Mouse (Mus musculus): ENCODE results near the gene Ctsa.
"Not testable (repeated sequence)": the region's sequence is repeated elsewhere in the genome, so short reads cannot be mapped to it uniquely, and the experiment has no call there.

Ctsa gene

GRCm38 (mm10) chr2:164850061-164850460 is 17.4 kb downstream of the Ctsa start:
- peak; percentile 29 for DNase-seq (ENCODE audit: low read depth)

GRCm38 (mm10) chr2:164855572-164855971 is 22.9 kb downstream of the Ctsa start:
- DNase-seq (ENCODE audit: low read depth), result not testable (repeated sequence)

GRCm38 (mm10) chr2:164856309-164857100 is 23.8 kb downstream of the Ctsa start:
- no peak for DNase-seq (ENCODE audit: low read depth)

GRCm38 (mm10) chr2:164857101-164857821 is 24.6 kb downstream of the Ctsa start, which contains the start of gene Pltp:
TSS of gene Pltp (minus strand) at chr2:164857711.
- DNase-seq (ENCODE audit: low read depth), result no peak

GRCm38 (mm10) chr2:164857842-164858553 is 25.3 kb downstream of the Ctsa start:
- DNase-seq (ENCODE audit: low read depth), result no peak

- DNase-seq (ENCODE audit: low read depth), result no peak
Measured at GRCm38 (mm10) chr2:164859155-164859554, 26.5 kb downstream of the Ctsa start.

GRCm38 (mm10) chr2:164859640-164860432 is 27.2 kb downstream of the Ctsa start:
- no peak for DNase-seq (ENCODE audit: low read depth)

- no peak for DNase-seq (ENCODE audit: low read depth)
Measured at GRCm38 (mm10) chr2:164861094-164861493, 28.4 kb downstream of the Ctsa start.

GRCm38 (mm10) chr2:164862179-164862861 is 29.6 kb downstream of the Ctsa start:
- peak; percentile 61 for DNase-seq (ENCODE audit: low read depth)

GRCm38 (mm10) chr2:164863411-164863810 is 30.7 kb downstream of the Ctsa start:
- not testable (repeated sequence) for DNase-seq (ENCODE audit: low read depth)

- DNase-seq (ENCODE audit: low read depth), result no peak
Measured at GRCm38 (mm10) chr2:164864593-164864992, 31.9 kb downstream of the Ctsa start.

- peak; percentile 52 for DNase-seq (ENCODE audit: low read depth)
Measured at GRCm38 (mm10) chr2:164866741-164867551, 34.3 kb downstream of the Ctsa start.

- DNase-seq (ENCODE audit: low read depth), result peak; percentile 41
Measured at GRCm38 (mm10) chr2:164867566-164867965, 34.9 kb downstream of the Ctsa start.

GRCm38 (mm10) chr2:164868491-164868890 is 35.8 kb downstream of the Ctsa start:
- DNase-seq (ENCODE audit: low read depth), result peak; percentile 50

- no peak for DNase-seq (ENCODE audit: low read depth)
Measured at GRCm38 (mm10) chr2:164871602-164872303, 39.1 kb downstream of the Ctsa start.

- DNase-seq (ENCODE audit: low read depth), result no peak
Measured at GRCm38 (mm10) chr2:164873621-164874020, 40.9 kb downstream of the Ctsa start.

GRCm38 (mm10) chr2:164874239-164874769 is 41.6 kb downstream of the Ctsa start:
- DNase-seq (ENCODE audit: low read depth), result no peak

GRCm38 (mm10) chr2:164875648-164876047 is 43.0 kb downstream of the Ctsa start:
- DNase-seq (ENCODE audit: low read depth), result not testable (repeated sequence)

Data from 416B (cell line).